Mouse (Mus musculus) right cerebral cortex, postnatal 25 days (tissue): Measurements from ENCODE around the gene Ifna4.

Experiments used
- DNase-seq: peaks from one replicate; pipeline ENCODE4 v3.0.0; 2022

Gene Ifna4

DNA sequence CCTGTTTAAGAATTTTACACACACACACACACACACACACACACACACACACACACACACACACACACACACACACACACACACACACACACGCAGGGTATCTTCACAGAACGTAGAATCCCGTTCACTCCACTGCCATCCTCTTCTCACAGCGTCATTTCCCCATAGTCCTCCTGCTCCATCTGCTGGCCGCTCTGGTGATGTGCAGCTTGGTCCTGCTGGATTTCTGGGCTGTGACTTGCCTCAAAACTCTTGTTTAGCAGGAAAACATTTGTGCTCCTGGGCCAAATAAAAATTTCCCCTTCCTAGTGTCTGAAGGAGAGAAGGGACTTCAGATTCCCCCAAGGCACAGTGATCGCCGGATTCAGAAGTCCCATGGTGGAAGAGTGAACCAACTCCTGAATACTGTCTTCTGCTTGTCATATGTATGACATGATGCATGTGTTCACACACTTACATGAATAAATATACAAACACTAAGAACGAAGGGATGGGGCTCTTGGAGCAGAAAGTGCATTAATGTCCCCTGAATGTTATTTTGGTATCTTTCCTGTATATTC, 25.8 kb downstream of the Ifna4 start:
- peak; percentile 71 for DNase-seq

DNA sequence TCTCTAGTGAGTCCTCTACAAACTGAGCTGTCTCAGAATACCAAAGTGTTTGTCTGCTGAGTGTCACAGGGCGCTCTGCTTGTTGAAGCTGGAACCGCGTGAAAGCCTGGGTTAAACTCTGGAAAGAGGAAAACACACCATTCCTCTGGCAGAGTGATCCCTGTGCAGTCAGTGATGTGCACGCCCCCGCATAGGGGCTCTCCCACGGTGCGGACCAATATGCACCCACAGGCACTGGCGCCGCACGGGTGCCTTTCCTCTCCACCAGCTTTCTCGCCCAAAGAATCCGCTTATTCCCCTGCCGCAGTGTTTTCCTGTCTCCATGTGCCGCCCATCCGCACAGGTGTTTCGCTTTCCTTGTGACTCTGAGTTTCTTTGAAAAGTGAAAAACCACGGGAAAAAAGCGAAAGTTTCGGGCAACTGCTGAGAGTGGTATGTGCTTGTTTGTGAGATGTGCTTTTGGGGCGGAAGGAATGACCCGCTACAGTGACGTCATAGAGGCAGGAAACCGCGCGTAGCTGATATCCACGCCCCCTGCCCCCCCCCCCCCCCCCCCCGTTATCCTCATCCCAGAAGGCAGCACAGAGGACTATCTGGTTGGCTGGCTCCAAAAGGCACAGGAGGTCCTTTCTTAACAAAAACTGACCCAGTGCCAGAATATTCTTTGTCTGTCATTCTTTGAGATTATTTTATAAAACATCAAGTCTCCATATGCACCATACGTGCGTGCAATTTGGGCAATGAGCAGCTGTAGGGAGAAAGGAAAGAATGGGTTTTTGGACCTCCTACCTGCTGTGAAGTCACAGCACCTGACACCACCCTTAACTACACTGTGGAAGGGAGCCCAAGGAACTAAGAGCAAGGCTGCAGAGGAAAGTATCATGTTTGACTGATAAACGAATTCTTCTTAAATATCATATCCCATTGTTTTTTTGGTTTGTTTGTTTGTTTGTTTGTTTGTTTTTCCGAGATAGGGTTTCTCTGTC, 26.6 kb downstream of the Ifna4 start:
- peak; percentile 40 for DNase-seq

GRCm38 (mm10) chr4:88872691-88873090, 31.0 kb downstream of the Ifna4 start:
- no peak for DNase-seq

GRCm38 (mm10) chr4:88875435-88876095, 33.9 kb downstream of the Ifna4 start:
- DNase-seq, result no peak

- DNase-seq, result no peak
These were observed 34.9 kb downstream of the Ifna4 start for GRCm38 (mm10) chr4:88876520-88876919.

- no peak for DNase-seq
These were observed 36.6 kb downstream of the Ifna4 start for GRCm38 (mm10) chr4:88878246-88878645.

DNA sequence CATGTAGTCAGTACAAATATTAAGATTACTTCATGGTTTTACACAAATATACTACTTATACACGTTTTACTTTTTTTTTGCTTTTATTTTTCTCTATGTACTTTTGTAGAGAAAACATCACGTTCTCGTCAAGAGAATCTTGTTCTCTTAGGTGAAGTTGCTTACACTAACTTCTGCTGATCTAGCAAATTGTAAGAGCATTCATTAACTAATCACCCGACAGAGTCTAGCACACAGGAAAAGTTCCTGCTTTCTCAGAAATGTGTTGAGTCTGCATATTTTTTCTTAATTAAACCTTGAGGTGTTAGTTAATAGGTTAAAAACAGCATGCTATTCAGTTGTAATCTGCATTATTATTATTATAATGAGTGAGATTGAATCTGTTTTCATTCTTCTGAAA, 37.1 kb downstream of the Ifna4 start:
- no peak for DNase-seq

DNA sequence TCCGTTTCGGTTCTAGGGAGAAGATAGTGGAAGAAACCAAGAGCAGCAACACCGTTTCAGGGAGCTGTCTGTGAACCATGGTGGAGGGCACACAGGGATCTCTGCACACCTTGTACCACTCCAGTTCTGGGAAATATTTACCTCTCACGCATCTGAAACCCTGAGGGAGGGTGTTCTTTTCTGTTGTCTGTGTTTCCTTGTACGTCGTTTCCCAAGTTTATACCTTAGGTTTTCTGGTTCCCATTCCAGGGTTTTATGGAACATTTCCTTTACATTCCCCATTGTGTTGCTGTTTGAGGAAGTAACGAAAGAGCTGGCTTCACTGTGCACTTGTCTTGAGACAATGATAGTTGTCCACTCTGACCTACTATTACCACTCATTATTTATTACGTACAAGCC, 38.4 kb downstream of the Ifna4 start, which contains the start of gene Ifne:
Gene Ifne (minus strand): TSS at position 101 of the 400 bp plus-strand sequence.
- no peak for DNase-seq

DNA sequence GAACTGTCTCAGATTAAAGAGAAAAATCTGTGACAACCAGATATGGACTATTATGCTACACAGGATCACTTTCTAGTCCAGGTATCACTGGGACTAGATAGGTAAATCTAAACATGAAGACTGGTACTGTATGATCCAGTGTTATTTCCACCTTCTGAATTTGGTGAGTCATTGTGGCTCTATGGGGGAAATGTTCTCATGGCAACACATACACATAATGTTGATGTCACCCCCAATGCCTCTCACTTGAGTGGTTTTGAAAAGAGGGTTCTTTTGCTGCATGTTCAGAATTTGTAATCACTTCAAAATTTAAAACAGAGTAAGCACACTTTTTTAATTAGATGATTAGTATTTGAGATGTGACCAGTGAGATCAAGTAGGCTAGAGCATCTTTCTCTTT, 46.6 kb downstream of the Ifna4 start:
- no peak for DNase-seq
